Mouse (Mus musculus): ENCODE measurements around the gene Hoxb6. TPM values are rescaled to one million over a fixed set of nuclear protein-coding genes. Genes with fewer than 3 reads are reported as not detected.

Gene Hoxb6
- total and polyA plus RNA-seq, 3 experiments, result not detected

DNA sequence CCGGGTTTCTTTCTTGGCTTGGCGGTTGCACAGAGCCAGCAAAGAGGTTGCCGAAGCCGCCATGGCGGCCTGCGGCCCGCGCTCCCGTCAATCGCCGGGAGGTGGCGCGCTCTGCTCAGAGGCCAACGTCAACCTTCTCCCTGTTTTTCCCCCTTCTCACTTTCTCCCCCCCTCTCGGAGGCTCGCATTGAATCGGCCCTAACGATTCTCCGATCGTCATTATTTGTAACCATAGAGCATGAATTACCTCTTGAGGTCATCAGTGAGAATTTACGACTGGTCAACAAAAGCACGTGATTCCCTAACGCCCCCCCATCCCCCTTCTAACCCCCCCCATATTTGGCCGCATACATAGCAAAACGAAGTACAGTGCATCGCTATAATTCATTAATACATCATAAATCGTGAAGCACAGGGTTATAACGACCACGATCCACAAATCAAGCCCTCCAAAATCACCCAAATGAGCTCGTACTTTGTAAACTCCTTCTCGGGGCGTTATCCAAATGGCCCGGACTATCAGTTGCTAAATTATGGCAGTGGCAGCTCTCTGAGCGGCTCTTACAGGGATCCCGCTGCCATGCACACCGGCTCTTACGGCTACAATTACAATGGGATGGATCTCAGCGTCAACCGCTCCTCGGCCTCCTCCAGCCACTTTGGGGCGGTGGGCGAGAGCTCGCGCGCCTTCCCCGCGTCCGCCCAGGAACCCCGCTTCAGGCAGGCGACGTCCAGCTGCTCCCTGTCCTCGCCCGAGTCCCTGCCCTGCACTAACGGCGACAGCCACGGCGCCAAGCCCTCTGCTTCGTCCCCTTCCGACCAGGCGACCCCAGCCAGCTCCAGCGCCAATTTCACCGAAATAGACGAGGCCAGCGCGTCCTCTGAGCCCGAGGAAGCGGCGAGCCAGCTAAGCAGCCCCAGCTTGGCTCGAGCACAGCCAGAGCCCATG lies 11.1 kb downstream of the Hoxb6 start, which contains the start of gene Hoxb5:
Gene Hoxb5 (plus strand): TSS at position 186 of the 949 bp plus-strand sequence.
- no peak for DNase-seq (ENCODE audit: low read depth, low spot score)
- no peaks in the 10 kb centered on the region for H3K79me2 ChIP-seq (ENCODE audit: control insufficient read depth, insufficient read depth, low read length, poor library complexity)
- H3K9ac ChIP-seq (ENCODE audit: control insufficient read depth, low read depth, low read length, poor library complexity, severe bottlenecking), result no peak within 1 kb of the TSS
- no peaks in the 10 kb centered on the region for H3K9me3 ChIP-seq (replicated peaks; ENCODE audit: insufficient read depth, low read length)
- H3K36me3 ChIP-seq (ENCODE audit: control insufficient read depth in 1 of 2, insufficient read depth in 2 of 2, low read length in 2 of 2), result no peaks in the 10 kb centered on the region
- H3K27me3 ChIP-seq (ENCODE audit: control insufficient read depth in 1 of 2, insufficient read depth in 2 of 2, low read length in 2 of 2), result peaks cover 0 to 2% of the 10 kb centered on the region in 2 experiments; a peak in 1 of 4 replicates
- no peak within 1 kb of the TSS for H3K27ac ChIP-seq (ENCODE audit: control insufficient read depth, low read depth, low read length)
- H3K4me3 ChIP-seq (ENCODE audit: control insufficient read depth in 1 of 2, insufficient read depth in 1 of 2, low read depth in 2 of 2, low read length in 2 of 2), result no peak within 1 kb of the TSS
- TF ChIP-seq POLR2A (IDR thresholded peaks at IDR 0.05; ENCODE audit: control insufficient read depth in 1 of 2, insufficient read depth in 1 of 2, low read depth in 1 of 2, low read length in 2 of 2, poor library complexity in 1 of 2) (no peak), E2F4 (IDR thresholded peaks at IDR 0.05; ENCODE audit: borderline replicate concordance, low read depth, low read length) (no peak), MEF2A (IDR thresholded peaks at IDR 0.05; ENCODE audit: extremely low read depth, insufficient replicate concordance, low read depth, low read length, poor library complexity, severe bottlenecking) (no peak), CTCF (IDR thresholded peaks at IDR 0.05 in 2 of 3, conservative IDR thresholded peaks at IDR 0.05 in 1 of 3; ENCODE audit: control insufficient read depth in 1 of 3, insufficient read depth in 1 of 3, low read depth in 2 of 3, low read length in 3 of 3, poor library complexity in 1 of 3, severe bottlenecking in 1 of 3) (no peak), CHD2 (IDR thresholded peaks at IDR 0.05; ENCODE audit: low read length) (no peak), POLR2AphosphoS5 (IDR thresholded peaks at IDR 0.05; ENCODE audit: borderline replicate concordance, low read depth, low read length) (no peak), BHLHE40 (IDR thresholded peaks at IDR 0.05; ENCODE audit: borderline replicate concordance, low read depth, low read length) (no peak), TCF12 (IDR thresholded peaks at IDR 0.05; ENCODE audit: low read depth, low read length) (no peak), POLR2AphosphoS2 (IDR thresholded peaks at IDR 0.05; ENCODE audit: low read length) (no peak), NELFE (IDR thresholded peaks at IDR 0.05; ENCODE audit: low read depth, low read length) (no peak), GABPA (IDR thresholded peaks at IDR 0.05; ENCODE audit: low read depth, low read length) (no peak), GATA1 (IDR thresholded peaks at IDR 0.05; ENCODE audit: low read depth, low read length) (no peak), KAT2A (conservative IDR thresholded peaks at IDR 0.05; ENCODE audit: low read depth, low read length) (no peak), MYB (IDR thresholded peaks at IDR 0.05; ENCODE audit: low read depth, low read length) (no peak), ZMIZ1 (IDR thresholded peaks at IDR 0.05; ENCODE audit: low read depth, low read length) (no peak), ETS1 (IDR thresholded peaks at IDR 0.05; ENCODE audit: low read depth, low read length) (no peak), ELF1 (IDR thresholded peaks at IDR 0.05; ENCODE audit: low read depth, low read length) (no peak)
- no peaks in the 10 kb centered on the region for H3K4me1 ChIP-seq (ENCODE audit: control insufficient read depth in 1 of 2, insufficient read depth in 2 of 2, low read length in 2 of 2)
